Mouse (Mus musculus): ENCODE data around the gene Gm17482.

The Gm17482 gene

GRCm38 (mm10) chr6:115227043-115227442 lies at the start of gene Gm17482:
Gene Gm17482, plus strand, starts transcription at chr6:115227343.
- TF ChIP-seq GATA4 (IDR thresholded peaks at IDR 0.05; ENCODE audit: insufficient replicate concordance, low read length), result no peak

GRCm38 (mm10) chr6:115178826-115179225 lies 48.3 kb upstream of the Gm17482 start:
- TF ChIP-seq GATA4 (IDR thresholded peaks at IDR 0.05; ENCODE audit: insufficient replicate concordance, low read length), result no peak

- no peak for TF ChIP-seq GATA4 (IDR thresholded peaks at IDR 0.05; ENCODE audit: insufficient replicate concordance, low read length)
These were observed 46.0 kb upstream of the Gm17482 start for GRCm38 (mm10) chr6:115181094-115181493.

GRCm38 (mm10) chr6:115191111-115191510 lies 36.0 kb upstream of the Gm17482 start:
- no peak for TF ChIP-seq GATA4 (IDR thresholded peaks at IDR 0.05; ENCODE audit: insufficient replicate concordance, low read length)

- TF ChIP-seq GATA4 (IDR thresholded peaks at IDR 0.05; ENCODE audit: insufficient replicate concordance, low read length), result no peak
These were observed 26.4 kb upstream of the Gm17482 start for GRCm38 (mm10) chr6:115200753-115201152.

GRCm38 (mm10) chr6:115203029-115203428 lies 24.1 kb upstream of the Gm17482 start:
- TF ChIP-seq GATA4 (IDR thresholded peaks at IDR 0.05; ENCODE audit: insufficient replicate concordance, low read length), result no peak

- no peak for TF ChIP-seq GATA4 (IDR thresholded peaks at IDR 0.05; ENCODE audit: insufficient replicate concordance, low read length)
These were observed 17.0 kb upstream of the Gm17482 start for GRCm38 (mm10) chr6:115210187-115210586.

- TF ChIP-seq GATA4 (IDR thresholded peaks at IDR 0.05; ENCODE audit: insufficient replicate concordance, low read length), result no peak
These were observed 16.3 kb upstream of the Gm17482 start for GRCm38 (mm10) chr6:115210820-115211219.

DNA sequence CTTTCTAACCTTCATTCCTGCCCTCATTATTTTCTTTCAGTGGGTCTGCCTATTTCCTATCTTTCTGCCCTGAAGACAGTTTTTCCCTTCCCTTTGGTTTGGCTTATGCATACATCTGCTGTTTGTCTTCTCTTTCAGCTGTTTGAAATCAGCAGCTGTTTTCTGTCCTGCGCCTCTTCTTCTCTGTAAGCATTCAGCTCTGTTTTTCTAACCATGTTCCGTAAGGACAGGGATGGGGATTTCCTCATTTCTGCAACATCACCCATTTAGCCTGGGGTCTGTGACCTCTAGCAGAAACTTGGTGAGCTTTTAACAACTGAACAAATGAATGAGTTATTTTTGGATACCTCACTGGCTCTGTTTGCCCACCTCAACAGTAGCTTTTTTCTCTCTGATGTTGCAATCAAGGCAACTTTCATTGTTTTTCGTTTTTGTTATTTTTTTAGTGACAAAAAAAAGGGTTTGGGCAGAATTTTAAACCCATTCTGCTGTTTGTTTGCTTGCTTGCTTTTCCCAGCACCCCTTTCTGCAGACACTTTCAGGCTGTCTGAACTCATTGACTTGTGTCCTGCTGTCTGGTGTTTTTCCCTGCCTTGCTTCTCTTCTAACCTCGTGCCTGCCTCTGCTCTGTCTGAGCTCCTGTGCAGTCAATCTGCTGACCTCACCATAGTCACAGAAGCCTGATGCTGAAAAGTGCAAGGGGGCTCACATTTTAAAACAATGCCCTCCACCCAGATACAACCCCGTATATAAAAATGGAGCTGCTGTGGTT lies 14.8 kb upstream of the Gm17482 start:
- TF ChIP-seq GATA4 (IDR thresholded peaks at IDR 0.05; ENCODE audit: insufficient replicate concordance, low read length), result no peak

GRCm38 (mm10) chr6:115213129-115213528 lies 14.0 kb upstream of the Gm17482 start:
- TF ChIP-seq GATA4 (IDR thresholded peaks at IDR 0.05; ENCODE audit: insufficient replicate concordance, low read length), result no peak

DNA sequence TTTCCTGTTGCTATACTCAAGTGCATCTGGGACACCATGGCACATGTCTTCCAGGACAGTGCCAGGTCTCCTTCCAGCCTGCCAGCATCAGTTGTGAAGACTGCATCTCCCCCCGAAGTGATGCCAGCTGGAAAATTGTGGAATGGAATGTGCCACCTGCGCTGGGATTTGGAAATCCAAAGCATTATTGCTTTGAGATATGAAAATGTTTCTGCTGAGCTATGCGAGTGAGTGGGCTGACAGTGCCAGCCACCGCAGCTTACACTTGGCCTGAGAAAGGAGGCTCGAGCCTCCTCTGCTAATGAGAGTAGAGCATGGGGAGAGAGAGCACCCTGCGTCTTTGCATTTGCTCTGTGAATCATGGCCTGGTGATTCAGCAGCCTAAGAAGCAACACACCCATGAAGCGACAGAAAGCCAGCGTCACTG lies 5.9 kb upstream of the Gm17482 start:
- TF ChIP-seq GATA4 (IDR thresholded peaks at IDR 0.05; ENCODE audit: insufficient replicate concordance, low read length), result no peak

DNA sequence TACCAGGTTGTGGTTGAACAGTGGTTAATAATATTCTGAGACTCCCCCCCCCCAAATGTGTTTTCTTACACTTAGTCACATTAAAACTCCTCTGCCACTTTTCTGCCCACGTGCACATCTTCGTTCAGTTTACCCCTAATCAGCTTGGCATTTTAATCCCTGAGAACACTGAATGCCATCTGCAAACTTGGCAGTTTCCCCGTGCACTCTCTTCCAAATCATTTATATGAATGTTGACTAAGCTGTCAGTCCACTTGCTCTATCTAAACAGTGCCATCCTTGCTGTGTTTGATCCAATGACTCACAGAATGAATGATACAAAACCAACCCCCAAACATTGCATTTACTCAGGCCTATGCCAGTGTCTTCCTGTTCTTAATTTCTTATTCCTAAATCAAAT lies 1.6 kb upstream of the Gm17482 start:
- no peak for TF ChIP-seq GATA4 (IDR thresholded peaks at IDR 0.05; ENCODE audit: insufficient replicate concordance, low read length)

GRCm38 (mm10) chr6:115227529-115227928 lies 386 bp downstream of the Gm17482 start:
- no peak for TF ChIP-seq GATA4 (IDR thresholded peaks at IDR 0.05; ENCODE audit: insufficient replicate concordance, low read length)

DNA sequence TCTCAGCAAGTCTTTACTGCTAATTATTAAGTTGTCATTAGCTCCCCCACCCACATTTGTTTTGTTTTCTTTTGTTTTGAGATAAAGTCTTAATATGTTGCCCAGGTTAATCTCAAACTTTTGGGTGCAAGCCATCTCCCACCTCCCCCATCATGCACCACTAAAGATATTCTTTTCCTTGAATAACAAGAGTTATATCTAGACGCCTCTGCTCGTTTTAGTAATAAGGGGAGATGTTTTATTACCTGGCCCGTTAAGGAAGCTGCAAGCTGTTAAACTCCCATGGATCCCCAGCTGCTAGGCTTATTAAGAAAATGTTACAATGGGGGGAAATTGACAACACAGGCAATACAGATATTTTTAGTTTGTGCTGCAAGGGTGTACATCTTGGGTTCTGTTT lies 3.4 kb downstream of the Gm17482 start:
- no peak for TF ChIP-seq GATA4 (IDR thresholded peaks at IDR 0.05; ENCODE audit: insufficient replicate concordance, low read length)

DNA sequence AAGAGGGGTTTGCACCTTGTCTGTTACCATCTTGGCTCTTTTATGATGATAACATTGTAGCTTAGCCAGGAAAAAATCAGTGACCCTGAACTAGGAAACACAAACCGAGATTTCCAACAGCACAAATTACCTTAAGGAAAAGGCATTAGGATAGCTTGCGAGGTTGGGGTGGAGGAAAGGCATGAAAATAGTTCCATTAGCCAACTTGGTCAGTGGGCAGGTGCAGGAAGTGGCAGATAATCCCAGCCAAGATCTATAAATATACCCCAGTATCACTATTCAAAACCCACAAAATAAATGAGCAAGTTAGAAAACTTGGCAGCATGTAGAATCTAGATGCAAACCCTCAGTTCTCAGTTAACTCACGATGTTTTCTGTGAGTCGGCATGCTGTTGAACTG lies 4.7 kb downstream of the Gm17482 start:
- TF ChIP-seq GATA4 (IDR thresholded peaks at IDR 0.05; ENCODE audit: insufficient replicate concordance, low read length), result no peak

DNA sequence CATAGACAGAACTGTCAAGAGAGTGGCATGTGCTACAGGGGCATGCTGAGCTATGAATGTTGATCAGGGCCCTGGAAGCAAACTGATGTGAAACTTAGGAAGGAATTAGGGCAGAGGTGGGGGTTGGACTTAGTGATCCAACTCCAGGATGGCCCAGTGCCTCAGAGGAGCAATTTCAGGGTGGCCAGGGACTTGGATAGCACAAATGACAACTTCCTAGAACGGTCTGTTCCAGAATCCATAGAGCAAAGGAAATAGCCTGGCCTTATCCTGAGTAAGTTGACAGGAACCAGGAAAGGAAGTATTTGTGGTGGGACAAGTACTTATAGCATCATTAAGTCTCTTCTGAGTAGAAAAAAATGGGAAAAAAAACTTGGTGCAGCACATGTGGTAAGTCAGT lies 5.4 kb downstream of the Gm17482 start:
- no peak for TF ChIP-seq GATA4 (IDR thresholded peaks at IDR 0.05; ENCODE audit: insufficient replicate concordance, low read length)
